Mouse (Mus musculus): ENCODE results near the gene Pramef25. TPM values are rescaled to one million over a fixed set of nuclear protein-coding genes. Genes with fewer than 3 reads are reported as not detected.
"Not testable (repeated sequence)": the region's sequence is repeated elsewhere in the genome, so short reads cannot be mapped to it uniquely, and the experiment has no call there.

Pramef25 gene
- total and polyA plus RNA-seq, 3 experiments = 0.08 TPM; not detected in 2

DNA sequence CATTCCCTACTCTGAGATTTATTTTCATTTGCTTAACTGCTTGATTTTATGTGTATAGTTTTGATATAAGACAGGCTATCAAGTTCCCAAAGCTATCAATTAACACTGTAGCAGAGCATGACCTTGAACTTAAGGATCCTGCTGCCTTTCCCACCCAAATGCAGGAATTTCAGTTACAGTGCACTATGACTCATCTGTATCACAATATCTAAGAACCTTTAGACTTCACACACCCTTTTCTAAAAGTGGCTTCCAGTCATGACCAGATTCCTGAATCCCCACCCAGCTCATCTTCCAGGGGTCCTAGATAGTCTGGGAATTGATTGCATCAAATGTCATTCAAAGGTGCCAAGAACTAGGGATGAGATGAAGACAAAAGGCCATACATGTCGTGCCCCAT, 32.6 kb upstream of the Pramef25 start:
- H3K4me1 ChIP-seq (ENCODE audit: control insufficient read depth in 1 of 2, insufficient read depth in 2 of 2); in situ Hi-C loops (cut with MboI; ENCODE audit: low pct_ligation_motif_present, low pct_unique_long_range_greater_than_20kb, low sequenced_read_pairs); DNase-seq (ENCODE audit: extremely low read depth); H3K4me3 ChIP-seq (replicated peaks in 1 of 3; ENCODE audit: low read depth in 2 of 3, low read length in 2 of 3, poor library complexity in 1 of 3); H3K27me3 ChIP-seq (replicated peaks); H3K4me2 ChIP-seq (ENCODE audit: insufficient read depth, low read depth, poor library complexity, severe bottlenecking); H3K36me3 ChIP-seq (replicated peaks in 1 of 2; ENCODE audit: control insufficient read depth in 1 of 2, insufficient read depth in 1 of 2, low read length in 1 of 2); H3K9me3 ChIP-seq (replicated peaks; ENCODE audit: low read length); H3K27ac ChIP-seq (ENCODE audit: insufficient read depth, low read depth); H3K9ac ChIP-seq (ENCODE audit: insufficient read depth, low read depth); dilution Hi-C loops (cut with MboI; ENCODE audit: extremely low pct_ligation_motif_present, extremely low pct_unique_long_range_greater_than_20kb, low sequenced_read_pairs); H3K79me2 ChIP-seq (replicated peaks; ENCODE audit: control insufficient read depth, extremely low read depth, insufficient read depth, poor library complexity, severe bottlenecking): not testable (repeated sequence)

DNA sequence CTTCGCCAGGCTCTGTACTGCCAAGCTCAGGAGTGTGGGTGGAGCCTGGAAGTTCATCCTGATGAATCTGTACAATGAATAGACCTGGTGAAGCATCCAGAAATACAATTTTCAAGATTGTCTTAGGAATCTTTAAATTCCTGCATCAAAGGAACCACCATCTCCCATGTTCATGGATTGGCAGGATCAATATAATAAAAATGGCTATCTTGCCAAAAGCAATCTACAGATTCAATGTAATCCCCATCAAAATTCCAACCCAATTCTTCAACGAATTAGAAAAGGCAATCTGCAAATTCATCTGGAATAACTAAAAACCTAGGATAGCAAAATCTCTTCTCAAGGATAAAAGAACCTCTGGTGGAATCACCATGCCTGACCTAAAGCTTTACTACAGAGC, 16.0 kb upstream of the Pramef25 start, which contains the start of gene Gm13101:
TSS of gene Gm13101 (minus strand) at position 101 of the 400 bp plus-strand sequence.
- H3K36me3 ChIP-seq (replicated peaks in 1 of 2; ENCODE audit: control insufficient read depth in 1 of 2, insufficient read depth in 1 of 2, low read length in 1 of 2); dilution Hi-C loops (cut with MboI; ENCODE audit: extremely low pct_ligation_motif_present, extremely low pct_unique_long_range_greater_than_20kb, low sequenced_read_pairs); H3K4me3 ChIP-seq (replicated peaks in 1 of 3; ENCODE audit: low read depth in 2 of 3, low read length in 2 of 3, poor library complexity in 1 of 3); H3K79me2 ChIP-seq (replicated peaks; ENCODE audit: control insufficient read depth, extremely low read depth, insufficient read depth, poor library complexity, severe bottlenecking); H3K4me1 ChIP-seq (ENCODE audit: control insufficient read depth in 1 of 2, insufficient read depth in 2 of 2); H3K9me3 ChIP-seq (replicated peaks; ENCODE audit: low read length); H3K9ac ChIP-seq (ENCODE audit: insufficient read depth, low read depth); H3K27ac ChIP-seq (ENCODE audit: insufficient read depth, low read depth); in situ Hi-C loops (cut with MboI; ENCODE audit: low pct_ligation_motif_present, low pct_unique_long_range_greater_than_20kb, low sequenced_read_pairs); H3K4me2 ChIP-seq (ENCODE audit: insufficient read depth, low read depth, poor library complexity, severe bottlenecking); DNase-seq (ENCODE audit: extremely low read depth); H3K27me3 ChIP-seq (replicated peaks): not testable (repeated sequence)

DNA sequence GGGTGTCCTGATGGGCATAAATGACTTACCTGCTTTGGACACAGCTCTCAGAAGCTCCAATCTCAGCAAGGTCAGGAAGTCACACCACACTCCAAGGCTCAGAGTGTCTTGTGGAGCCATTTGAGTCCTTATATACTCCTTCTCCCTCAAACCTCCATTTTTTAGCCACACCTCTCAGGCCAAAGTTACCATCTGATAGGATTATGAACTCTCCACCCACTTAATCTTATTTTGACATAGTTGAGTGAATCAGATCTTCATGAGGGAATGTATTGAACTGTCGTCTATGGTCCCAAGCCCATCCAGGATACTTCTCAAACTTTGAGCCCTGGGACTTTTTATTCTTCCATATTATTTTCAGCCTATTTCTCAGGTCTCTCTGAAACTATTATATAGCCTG, 50.5 kb downstream of the Pramef25 start, which contains the start of gene Pramef6:
TSS of gene Pramef6 (minus strand) at position 101 of the 400 bp plus-strand sequence.
- H3K27me3 ChIP-seq (replicated peaks); DNase-seq (ENCODE audit: extremely low read depth); H3K4me1 ChIP-seq (ENCODE audit: control insufficient read depth in 1 of 2, insufficient read depth in 2 of 2); H3K4me2 ChIP-seq (ENCODE audit: insufficient read depth, low read depth, poor library complexity, severe bottlenecking); H3K79me2 ChIP-seq (replicated peaks; ENCODE audit: control insufficient read depth, extremely low read depth, insufficient read depth, poor library complexity, severe bottlenecking); H3K4me3 ChIP-seq (replicated peaks in 1 of 3; ENCODE audit: low read depth in 2 of 3, low read length in 2 of 3, poor library complexity in 1 of 3); H3K27ac ChIP-seq (ENCODE audit: insufficient read depth, low read depth); in situ Hi-C loops (cut with MboI; ENCODE audit: low pct_ligation_motif_present, low pct_unique_long_range_greater_than_20kb, low sequenced_read_pairs); H3K9me3 ChIP-seq (replicated peaks; ENCODE audit: low read length); H3K9ac ChIP-seq (ENCODE audit: insufficient read depth, low read depth); dilution Hi-C loops (cut with MboI; ENCODE audit: extremely low pct_ligation_motif_present, extremely low pct_unique_long_range_greater_than_20kb, low sequenced_read_pairs); H3K36me3 ChIP-seq (replicated peaks in 1 of 2; ENCODE audit: control insufficient read depth in 1 of 2, insufficient read depth in 1 of 2, low read length in 1 of 2): not testable (repeated sequence)

Other genes with a start within 250 kb of the Pramef25 start
- gene Gm13089, start 248.3 kb downstream of the Pramef25 start, total RNA-seq (2012; rRNA removed) = not detected in 2 replicates
- not detected in 2 replicates for gene Gm13089, start 248.3 kb downstream of the Pramef25 start, total RNA-seq (2014; rRNA removed)
- not detected in 2 replicates for gene Gm13089, start 248.3 kb downstream of the Pramef25 start, polyA plus RNA-seq (2012; ENCODE audit: insufficient read length, low read depth)
- not detected in 2 replicates for gene Gm13078, start 231.6 kb downstream of the Pramef25 start, total RNA-seq (2012; rRNA removed)
- not detected in 2 replicates for gene Gm13078, start 231.6 kb downstream of the Pramef25 start, total RNA-seq (2014; rRNA removed)
- gene Gm13078, start 231.6 kb downstream of the Pramef25 start, polyA plus RNA-seq (2012; ENCODE audit: insufficient read length, low read depth) = not detected in 2 replicates
- gene Gm13023, start 161.7 kb downstream of the Pramef25 start, total RNA-seq (2012; rRNA removed) = not detected in 2 replicates
- not detected in 2 replicates for gene Gm13023, start 161.7 kb downstream of the Pramef25 start, total RNA-seq (2014; rRNA removed)
- not detected in 2 replicates for gene Gm13023, start 161.7 kb downstream of the Pramef25 start, polyA plus RNA-seq (2012; ENCODE audit: insufficient read length, low read depth)
- gene Gm13084, start 134.9 kb downstream of the Pramef25 start, total RNA-seq (2012; rRNA removed) = not detected in 2 replicates
- not detected in 2 replicates for gene Gm13084, start 134.9 kb downstream of the Pramef25 start, total RNA-seq (2014; rRNA removed)
- not detected in 2 replicates for gene Gm13084, start 134.9 kb downstream of the Pramef25 start, polyA plus RNA-seq (2012; ENCODE audit: insufficient read length, low read depth)
- not detected in 2 replicates for gene Gm13103, start 104.5 kb downstream of the Pramef25 start, total RNA-seq (2012; rRNA removed)
- gene Gm13103, start 104.5 kb downstream of the Pramef25 start, total RNA-seq (2014; rRNA removed) = not detected in 2 replicates
- gene Gm13103, start 104.5 kb downstream of the Pramef25 start, polyA plus RNA-seq (2012; ENCODE audit: insufficient read length, low read depth) = not detected in 2 replicates
- gene Pramef6, start 50.6 kb downstream of the Pramef25 start, total RNA-seq (2012; rRNA removed) = not detected in 2 replicates
- gene Pramef6, start 50.6 kb downstream of the Pramef25 start, total RNA-seq (2014; rRNA removed) = not detected in 2 replicates
- not detected in 2 replicates for gene Pramef6, start 50.6 kb downstream of the Pramef25 start, polyA plus RNA-seq (2012; ENCODE audit: insufficient read length, low read depth)
- not detected in 2 replicates for gene Gm13101, start 15.9 kb upstream of the Pramef25 start, total RNA-seq (2012; rRNA removed)
- gene Gm13101, start 15.9 kb upstream of the Pramef25 start, total RNA-seq (2014; rRNA removed) = not detected in 2 replicates
- not detected in 2 replicates for gene Gm13101, start 15.9 kb upstream of the Pramef25 start, polyA plus RNA-seq (2012; ENCODE audit: insufficient read length, low read depth)
- not detected in 2 replicates for gene Pramef17, start 43.4 kb upstream of the Pramef25 start, total RNA-seq (2012; rRNA removed)
- gene Pramef17, start 43.4 kb upstream of the Pramef25 start, total RNA-seq (2014; rRNA removed) = not detected in 2 replicates
- gene Pramef17, start 43.4 kb upstream of the Pramef25 start, polyA plus RNA-seq (2012; ENCODE audit: insufficient read length, low read depth) = not detected in 2 replicates
- not detected in 2 replicates for gene Pramel4, start 108.1 kb upstream of the Pramef25 start, total RNA-seq (2012; rRNA removed)
- not detected in 2 replicates for gene Pramel4, start 108.1 kb upstream of the Pramef25 start, total RNA-seq (2014; rRNA removed)
- not detected in 2 replicates for gene Pramel4, start 108.1 kb upstream of the Pramef25 start, polyA plus RNA-seq (2012; ENCODE audit: insufficient read length, low read depth)
- not detected in 2 replicates for gene Gm13102, start 155.5 kb upstream of the Pramef25 start, total RNA-seq (2012; rRNA removed)
- not detected in 2 replicates for gene Gm13102, start 155.5 kb upstream of the Pramef25 start, total RNA-seq (2014; rRNA removed)
- not detected in 2 replicates for gene Gm13102, start 155.5 kb upstream of the Pramef25 start, polyA plus RNA-seq (2012; ENCODE audit: insufficient read length, low read depth)
- gene Oog3, start 211.6 kb upstream of the Pramef25 start, total RNA-seq (2012; rRNA removed) = not detected in 2 replicates
- not detected in 2 replicates for gene Oog3, start 211.6 kb upstream of the Pramef25 start, total RNA-seq (2014; rRNA removed)
- not detected in 2 replicates for gene Oog3, start 211.6 kb upstream of the Pramef25 start, polyA plus RNA-seq (2012; ENCODE audit: insufficient read length, low read depth)
- gene Oog2, start 239.7 kb upstream of the Pramef25 start, total RNA-seq (2012; rRNA removed) = not detected in 2 replicates
- not detected in 2 replicates for gene Oog2, start 239.7 kb upstream of the Pramef25 start, total RNA-seq (2014; rRNA removed)
- not detected in 2 replicates for gene Oog2, start 239.7 kb upstream of the Pramef25 start, polyA plus RNA-seq (2012; ENCODE audit: insufficient read length, low read depth)

Data from CH12.LX (cell line).